Mouse (Mus musculus): ENCODE measurements around the gene Rasa3.

GRCm38 (mm10) chr8:13698281-13698680 is 20.9 kb upstream of the Rasa3 start:
- TF ChIP-seq CTCF (IDR thresholded peaks at IDR 0.05; ENCODE audit: low read depth, low read length) (no peak), POLR2A (IDR thresholded peaks at IDR 0.05; ENCODE audit: borderline replicate concordance, low read depth, low read length) (no peak)
